Mouse (Mus musculus) small intestine, adult 2 months (tissue): ENCODE measurements around the gene Cryab.

Experiments used
- CTCF ChIP-seq: fragments of 200-500 bp; IDR thresholded peaks from 2 replicates; pipeline ENCODE4 v1.5.1; 2012; ENCODE audit warnings: low read depth, mild to moderate bottlenecking, control low read depth, inconsistent platforms, low read length, moderate library complexity, mixed read lengths; ENCODE audit not compliant: insufficient replicate concordance, insufficient read length; ENCODE audit errors: extremely low read depth
- POLR2A ChIP-seq: fragments of 200-500 bp; IDR thresholded peaks from 2 replicates; pipeline ENCODE4 v1.6.1; 2012; ENCODE audit warnings: low read depth, mild to moderate bottlenecking, control low read depth, inconsistent platforms, low read length, moderate library complexity

GRCm38 (mm10) chr9:50776162-50776760 is 25.1 kb downstream of the Cryab start:
- TF ChIP-seq POLR2A (no peak), CTCF (no peak)
